Mouse (Mus musculus) T-helper 17 cell (primary cell): Measurements from ENCODE around the gene Olfr523.

Source experiments
- in situ Hi-C, 2 experiments: fragments of 300-600 bp; cut with MboI, MseI; formaldehyde crosslinking; loops; 1 replicate in 1 of 2; 2 replicates in 1 of 2; pipeline ENCODE4 v1.15.1; 2025; ENCODE audit warnings: high pct_unique_total_duplicates in 2 of 2

Gene Olfr523

GRCm38 (mm10) chr7:140179176-140179575, 6.2 kb downstream of the Olfr523 start:
- in situ Hi-C loops = loop anchor here in 1 of 2 experiments (5.0 kb wide), 1 partner anchor 633 kb away; no protein-coding TSS in a partner anchor

- in situ Hi-C loops = no loop called here
Measured at GRCm38 (mm10) chr7:140180692-140181091, 7.7 kb downstream of the Olfr523 start.

- in situ Hi-C loops = no loop called here
Measured at GRCm38 (mm10) chr7:140184206-140184605, 11.2 kb downstream of the Olfr523 start.

- in situ Hi-C loops = no loop called here
Measured at GRCm38 (mm10) chr7:140186646-140187620, 13.9 kb downstream of the Olfr523 start.

GRCm38 (mm10) chr7:140187721-140188390, 14.8 kb downstream of the Olfr523 start:
- in situ Hi-C loops = no loop called here

- in situ Hi-C loops = no loop called here
Measured at GRCm38 (mm10) chr7:140188391-140189328, 15.6 kb downstream of the Olfr523 start.

- in situ Hi-C loops = loop anchor here in 1 of 2 experiments (5.0 kb wide), 1 partner anchor 607 kb away; no protein-coding TSS in a partner anchor
Measured at GRCm38 (mm10) chr7:140190435-140190834, 17.4 kb downstream of the Olfr523 start.

- in situ Hi-C loops = loop anchor here in 1 of 2 experiments (5.0 kb wide), 1 partner anchor 605 kb away; no protein-coding TSS in a partner anchor
Measured at GRCm38 (mm10) chr7:140192445-140192844, 19.4 kb downstream of the Olfr523 start.

GRCm38 (mm10) chr7:140192851-140193250, 19.8 kb downstream of the Olfr523 start:
- in situ Hi-C loops = loop anchor here in 1 of 2 experiments (5.0 kb wide), 1 partner anchor 604 kb away; no protein-coding TSS in a partner anchor

GRCm38 (mm10) chr7:140194031-140194430, 21.0 kb downstream of the Olfr523 start:
- in situ Hi-C loops = loop anchor here in 1 of 2 experiments (5.0 kb wide), 1 partner anchor 603 kb away; no protein-coding TSS in a partner anchor

- in situ Hi-C loops = no loop called here
Measured at GRCm38 (mm10) chr7:140196002-140196401, 23.0 kb downstream of the Olfr523 start.

- in situ Hi-C loops = no loop called here
Measured at GRCm38 (mm10) chr7:140201090-140201489, 28.1 kb downstream of the Olfr523 start.

- in situ Hi-C loops = no loop called here
Measured at GRCm38 (mm10) chr7:140205864-140206263, 32.8 kb downstream of the Olfr523 start, which contains the start of gene Olfr524. TSS of gene Olfr524 (minus strand) at chr7:140205964.

GRCm38 (mm10) chr7:140206904-140207303, 33.9 kb downstream of the Olfr523 start:
- in situ Hi-C loops = no loop called here

- in situ Hi-C loops = no loop called here
Measured at GRCm38 (mm10) chr7:140208153-140208552, 35.1 kb downstream of the Olfr523 start.

- in situ Hi-C loops = no loop called here
Measured at GRCm38 (mm10) chr7:140208677-140209076, 35.7 kb downstream of the Olfr523 start.

- in situ Hi-C loops = no loop called here
Measured at GRCm38 (mm10) chr7:140213841-140214240, 40.8 kb downstream of the Olfr523 start.

- in situ Hi-C loops = no loop called here
Measured at GRCm38 (mm10) chr7:140217967-140218366, 45.0 kb downstream of the Olfr523 start, which contains the start of gene Cd163l1. TSS of gene Cd163l1 (plus strand) at chr7:140218267.

GRCm38 (mm10) chr7:140219268-140219667, 46.3 kb downstream of the Olfr523 start:
- in situ Hi-C loops = no loop called here

- in situ Hi-C loops = no loop called here
Measured at GRCm38 (mm10) chr7:140220375-140220774, 47.4 kb downstream of the Olfr523 start.

GRCm38 (mm10) chr7:140224209-140224608, 51.2 kb downstream of the Olfr523 start:
- in situ Hi-C loops = no loop called here
